Mouse (Mus musculus) liver, embryonic 14.5 days (tissue): Measurements from ENCODE around the gene Tpx2. TPM values are rescaled to one million over a fixed set of nuclear protein-coding genes. Genes with fewer than 3 reads are reported as not detected.

Source experiments
- ATAC-seq: fragments of 200-750 bp; cut with Nextera tagmentation; 2 replicates; pipeline ENCODE4 v1.8.0; 2017; ENCODE audit warnings: moderate number of reproducible peaks, mild to moderate bottlenecking, moderate library complexity; ENCODE audit not compliant: insufficient read depth
- DNase-seq, 3 experiments: peaks; one replicate each; pipeline ENCODE4 v3.0.0-alpha.2; 2012 to 2013; ENCODE audit warnings: low read depth in 3 of 3, low spot score in 3 of 3
- H3K27ac ChIP-seq: fragments of 300-500 bp; sonication (generic); 2 replicates; pipeline ENCODE4 v1.5.1; 2014; ENCODE audit warnings: moderate library complexity, mild to moderate bottlenecking, control low read depth, inconsistent platforms
- H3K27me3 ChIP-seq: fragments of 300-500 bp; sonication (generic); 2 replicates; pipeline ENCODE4 v1.6.1; 2014; ENCODE audit warnings: mild to moderate bottlenecking, low read length, moderate library complexity; ENCODE audit not compliant: control insufficient read depth, insufficient read depth
- H3K36me3 ChIP-seq: fragments of 300-500 bp; sonication (generic); replicated peaks from 2 replicates; pipeline ENCODE4 v1.6.1; 2014; ENCODE audit warnings: low read depth; ENCODE audit not compliant: control insufficient read depth, insufficient read depth
- H3K4me1 ChIP-seq, 2 experiments: fragments of 200-500 bp in 1 of 2; fragments of 300-500 bp in 1 of 2; sonication (generic) in 1 of 2; replicated peaks; 2 replicates each; pipeline ENCODE4 v1.6.1; 2012 to 2014; ENCODE audit warnings: antibody characterized with exemption in 1 of 2, inconsistent platforms in 1 of 2, low read length in 1 of 2; ENCODE audit not compliant: control insufficient read depth in 2 of 2, insufficient read depth in 2 of 2
- H3K4me2 ChIP-seq: fragments of 300-500 bp; sonication (generic); 2 replicates; pipeline ENCODE4 v1.6.1; 2014; ENCODE audit warnings: low read depth, mild to moderate bottlenecking, control low read depth, moderate library complexity
- H3K4me3 ChIP-seq, 2 experiments: fragments of 200-500 bp in 1 of 2; fragments of 300-500 bp in 1 of 2; sonication (generic) in 1 of 2; 2 replicates each; pipeline ENCODE4 v1.5.1; 2012 to 2014; ENCODE audit warnings: low read depth in 2 of 2, low read length in 2 of 2, mild to moderate bottlenecking in 2 of 2, control low read depth in 1 of 2, inconsistent platforms in 1 of 2, moderate library complexity in 1 of 2; ENCODE audit not compliant: insufficient read depth in 1 of 2
- H3K9ac ChIP-seq: fragments of 300-500 bp; sonication (generic); replicated peaks from 2 replicates; pipeline ENCODE4 v1.6.1; 2014; ENCODE audit warnings: mild to moderate bottlenecking, control low read depth, moderate library complexity
- H3K9me3 ChIP-seq: fragments of 300-500 bp; sonication (generic); 2 replicates; pipeline ENCODE4 v1.6.1; 2016; ENCODE audit warnings: low read length, mixed read lengths; ENCODE audit not compliant: control insufficient read depth
- CTCF ChIP-seq: IDR thresholded peaks from 2 replicates; pipeline ENCODE4 v1.5.1; 2016; ENCODE audit warnings: antibody characterized with exemption, low read depth, control low read depth
- EP300 ChIP-seq: IDR thresholded peaks from 2 replicates; pipeline ENCODE4 v1.6.1; 2016; ENCODE audit warnings: antibody characterized with exemption, low read depth
- WGBS: fragments of 180-500 bp; shearing (Covaris S2); extraction: QIAGEN DNeasy Blood & Tissue Kit; methylation state at CpG from one replicate; pipeline ENCODE4 v1.1.7; 2014; ENCODE audit not compliant: insufficient replicate concordance; 5-methylcytosine and 5-hydroxymethylcytosine counted together
- polyA plus RNA-seq, 2 experiments: library from polyadenylated mRNA; depleted of rRNA in 1 of 2; stranded (reverse) in 1 of 2; unstranded in 1 of 2; fragments of >200 nt; fragmentation: Nextera tagmentation in 1 of 2; extraction: Ambion mirVana in 1 of 2; gene quantifications; 2 replicates each; pipeline versions ENCODE4 v1.2.1 to v1.2.3; 2012 to 2014

Tpx2 gene
- polyA plus RNA-seq, 2 experiments = 47.1 to 80.9 TPM

DNA sequence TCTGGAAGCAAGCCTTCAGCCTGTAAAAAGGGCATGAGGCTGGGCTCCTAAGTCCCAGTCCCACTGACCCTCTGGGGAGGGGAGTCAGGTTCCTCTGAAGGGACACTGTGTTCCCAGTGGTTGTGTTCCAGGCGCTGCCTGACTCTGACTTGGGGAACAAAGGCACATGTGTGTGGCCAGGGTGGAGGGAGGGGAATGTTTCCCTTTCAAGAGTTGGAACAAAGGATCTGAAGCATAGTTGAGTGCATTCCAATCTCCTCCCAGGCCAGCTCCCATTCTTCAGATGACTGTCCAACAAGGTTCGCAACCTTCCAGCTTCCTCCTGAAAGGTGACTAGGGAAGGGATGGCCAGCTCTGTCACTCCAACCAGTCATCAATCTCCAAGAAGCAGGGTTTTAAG, 27.4 kb upstream of the Tpx2 start:
- TF ChIP-seq EP300 (no peak), CTCF (no peak)
- 90% methylated on average over 2 of the region's 2 CpGs for WGBS
- H3K4me1 ChIP-seq = peaks cover 62 to 80% of the 10 kb centered on the region in 2 experiments
- ATAC-seq (no peak), DNase-seq (no peak)
- no peaks in the 10 kb centered on the region for H3K27me3 ChIP-seq
- H3K4me3 ChIP-seq = no peak overlapping the region
- no peak overlapping the region for H3K4me2 ChIP-seq
- H3K9me3 ChIP-seq = no peaks in the 10 kb centered on the region
- peak overlapping the region; percentile 14; the same call in 1 of the 2 replicates for H3K27ac ChIP-seq
- H3K36me3 ChIP-seq = peaks cover 59% of the 10 kb centered on the region
- H3K9ac ChIP-seq = no peak overlapping the region

- Histone ChIP-seq H3K36me3 (peaks cover 60% of the 10 kb centered on the region), H3K4me3 (no peak overlapping the region), H3K27ac (0 out of 2 replicates have a peak overlapping the region, but pooled peaks have one; percentile 14), H3K9me3 (no peaks in the 10 kb centered on the region), H3K9ac (no peak overlapping the region), H3K4me2 (no peak overlapping the region), H3K4me1 (peaks cover 62 to 80% of the 10 kb centered on the region in 2 experiments), H3K27me3 (no peaks in the 10 kb centered on the region)
- DNase-seq (no peak), ATAC-seq (no peak)
- TF ChIP-seq CTCF = no peak
- no peak for TF ChIP-seq EP300
- 62% methylated on average over 5 of the region's 5 CpGs for WGBS
Measured at GRCm38 (mm10) chr2:152821023-152821422, 26.7 kb upstream of the Tpx2 start.

- TF ChIP-seq EP300 = no peak
- no peak for TF ChIP-seq CTCF
- Histone ChIP-seq H3K27me3 (no peaks in the 10 kb centered on the region), H3K4me3 (no peak overlapping the region), H3K36me3 (peaks cover 65% of the 10 kb centered on the region), H3K9me3 (no peaks in the 10 kb centered on the region), H3K4me1 (peaks cover 62 to 79% of the 10 kb centered on the region in 2 experiments), H3K27ac (peak overlapping the region; percentile 14; the same call in 1 of the 2 replicates), H3K9ac (no peak overlapping the region), H3K4me2 (peak overlapping the region; percentile 2; the same call in 1 of the 2 replicates)
- no peak for ATAC-seq
- no peak for DNase-seq
Measured at GRCm38 (mm10) chr2:152821566-152821965, 26.2 kb upstream of the Tpx2 start.

DNA sequence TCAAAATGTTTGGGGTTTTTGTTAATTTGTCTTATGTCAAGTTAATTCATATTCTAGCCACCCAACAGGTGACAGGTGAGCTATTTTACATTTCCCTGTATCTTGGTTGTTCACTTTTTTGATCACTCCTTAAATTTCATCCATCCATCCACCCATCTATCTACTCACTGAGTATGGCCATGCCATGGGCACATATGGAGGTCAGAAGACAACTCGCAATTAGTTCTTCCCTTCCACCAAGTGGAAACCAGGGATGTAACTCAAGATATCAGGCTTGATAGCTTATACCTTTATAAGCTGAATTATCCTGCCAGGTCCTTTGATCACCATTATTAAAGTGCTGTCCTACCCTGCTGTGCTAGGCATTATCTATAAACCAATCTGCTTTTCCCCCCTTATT, 24.0 kb upstream of the Tpx2 start:
- Histone ChIP-seq H3K9ac (peak overlapping the region; percentile 34), H3K27me3 (no peaks in the 10 kb centered on the region), H3K27ac (peak overlapping the region; percentile 72; the same call in 1 of the 2 replicates), H3K36me3 (peaks cover 75% of the 10 kb centered on the region), H3K4me2 (peak overlapping the region; percentile 84), H3K4me3 (no peak overlapping the region), H3K4me1 (peaks cover 61 to 79% of the 10 kb centered on the region in 2 experiments), H3K9me3 (no peaks in the 10 kb centered on the region)
- DNase-seq (no peak), ATAC-seq (no peak)
- TF ChIP-seq EP300 = no peak
- no peak for TF ChIP-seq CTCF
- 79% methylated on average over 1 of the region's 1 CpGs for WGBS

- DNase-seq = no peak
- Histone ChIP-seq H3K9me3 (no peaks in the 10 kb centered on the region), H3K27ac (peak overlapping the region; percentile 72), H3K36me3 (peaks cover 73% of the 10 kb centered on the region), H3K4me1 (peaks cover 56 to 82% of the 10 kb centered on the region in 2 experiments), H3K4me2 (peak overlapping the region; percentile 84), H3K4me3 (peak overlapping the region; percentile 35 to 95), H3K27me3 (no peaks in the 10 kb centered on the region), H3K9ac (peak overlapping the region; percentile 62)
- peak; percentile 72 for ATAC-seq
- 24% methylated on average over 3 of the region's 3 CpGs for WGBS
- TF ChIP-seq EP300 (peak; percentile 58; the same call in 1 of the 2 replicates), CTCF (no peak)
Measured at GRCm38 (mm10) chr2:152824438-152825167, 23.2 kb upstream of the Tpx2 start.
